Mouse (Mus musculus): ENCODE measurements around the gene Il11ra1.

GRCm38 (mm10) chr4:41711705-41712375 lies 12.1 kb downstream of the Il11ra1 start:
- TF ChIP-seq POLR2A (IDR thresholded peaks at IDR 0.05; ENCODE audit: insufficient read depth, low read depth, low read length) (no peak), CTCF (IDR thresholded peaks at IDR 0.05) (no peak)

Data from heart, adult 2 months (tissue).